Mouse (Mus musculus) left cerebral cortex, postnatal 25 days (tissue): ENCODE measurements around the gene Gm8138. TPM values are rescaled to one million over a fixed set of nuclear protein-coding genes. Genes with fewer than 3 reads are reported as not detected.
"Not testable (repeated sequence)": the region's sequence is repeated elsewhere in the genome, so short reads cannot be mapped to it uniquely, and the experiment has no call there.

Experiments
- DNase-seq, 2 experiments: peaks; one replicate each; pipeline ENCODE4 v3.0.0; 2022; ENCODE audit warnings: low spot score in 2 of 2, mixed read lengths in 1 of 2
- intact Hi-C: fragments of 180-260 bp; cut with DNase I; formaldehyde crosslinking; loops from one replicate; pipeline ENCODE4 v1.15.1; 2025
- total RNA-seq, 2 experiments: library from RNA; stranded (reverse); gene quantifications; 2 replicates each; pipeline ENCODE4 v1.2.3; 2021

The Gm8138 gene
- total RNA-seq, result not detected

- DNase-seq, intact Hi-C loops: not testable (repeated sequence)
Observed at GRCm38 (mm10) chr14:43416250-43416649, at the start of gene Gm8138. Gm8138 (minus strand) TSS chr14:43416350.

GRCm38 (mm10) chr14:43361713-43362112 lies 54.4 kb downstream of the Gm8138 start:
- DNase-seq, intact Hi-C loops: not testable (repeated sequence)

Other genes starting within 250 kb of the Gm8138 start
- 1 to 10 TPM in 1 of 2 experiments, under 1 TPM in 1; 0.78 to 1.2 TPM for gene Gm7233, start 236.5 kb downstream of the Gm8138 start, total RNA-seq
- not detected for gene Gm8122, start 181.0 kb downstream of the Gm8138 start, total RNA-seq
- 1 to 10 TPM in 1 of 2 experiments, under 1 TPM in 1; 0.64 to 1.3 TPM for gene Gm8126, start 157.7 kb downstream of the Gm8138 start, total RNA-seq
- under 1 TPM in 1 of 2 experiments, not detected in 1; 0.23 TPM for gene Gm9732, start 141.3 kb downstream of the Gm8138 start, total RNA-seq
- gene Gm8127, start 122.5 kb downstream of the Gm8138 start, total RNA-seq, result not detected
- not detected for gene 1700001F09Rik, start 68.5 kb downstream of the Gm8138 start, total RNA-seq
- gene Gm5799, start 127.2 kb upstream of the Gm8138 start, total RNA-seq, result not detected
- gene Gm17654, start 162.8 kb upstream of the Gm8138 start, total RNA-seq, result not detected
- gene Gm10375, start 191.7 kb upstream of the Gm8138 start, total RNA-seq, result not detected